In genomic region chr15:103509317-103509716, GRCm38 (mm10) we compare ENCODE assay signal across 38 mouse cellular contexts. TPM values are rescaled to one million over a fixed set of nuclear protein-coding genes. Genes with fewer than 3 reads are reported as not detected.
DNase-seq lines count a peak whose midpoint lies in the region; ATAC-seq and TF ChIP-seq lines count a peak whose summit lies in the region.
"Had no signal": no experiment of that assay in that cellular context is flagged by ENCODE, and none has a peak within 500 bp of the region (broad histone marks: within the 10 kb centered on the region; RNA-seq: fewer than 3 reads in every experiment).

No protein-coding gene starts in this region.

- 69% methylated on average over 3 of the region's 3 CpGs for WGBS in forebrain, embryonic 10.5 days
- WGBS in forebrain, postnatal 0 days = 36% methylated on average over 3 of the region's 3 CpGs
- WGBS in hindbrain, embryonic 15.5 days = 47% methylated on average over 3 of the region's 3 CpGs
- WGBS in hindbrain, embryonic 10.5 days = 65% methylated on average over 3 of the region's 3 CpGs
- WGBS in midbrain, embryonic 16.5 days = 54% methylated on average over 3 of the region's 3 CpGs
- 69% methylated on average over 3 of the region's 3 CpGs for WGBS in kidney, embryonic 15.5 days

- peak overlapping the region; percentile 32; the same call in 1 of the 2 replicates for H3K27ac ChIP-seq in forebrain, embryonic 10.5 days
- H3K27ac ChIP-seq in forebrain, postnatal 0 days (ENCODE audit: low read depth, low read length) = no peak overlapping the region
- peak overlapping the region; percentile 29; the same call in 1 of the 2 replicates for H3K27ac ChIP-seq in hindbrain, embryonic 15.5 days (replicated peaks)
- H3K27ac ChIP-seq in hindbrain, embryonic 10.5 days = no peak overlapping the region
- H3K27ac ChIP-seq in midbrain, embryonic 16.5 days (ENCODE audit: low read length) = peak overlapping the region; percentile 12; the same call in 1 of the 2 replicates
- H3K27ac ChIP-seq in kidney, embryonic 15.5 days = no peak overlapping the region
- H3K27ac ChIP-seq: embryonic facial prominence, embryonic 13.5 days; gastrocnemius, adult 2 months; intestine, embryonic 15.5 days; kidney, postnatal 0 days; limb, embryonic 10.5 days; limb, embryonic 15.5 days; liver, embryonic 13.5 days had no signal

- H3K4me3 ChIP-seq in forebrain, embryonic 10.5 days = no peak overlapping the region
- H3K4me3 ChIP-seq in forebrain, postnatal 0 days (ENCODE audit: low read depth, low read length) = no peak overlapping the region
- no peak overlapping the region for H3K4me3 ChIP-seq in hindbrain, embryonic 15.5 days
- H3K4me3 ChIP-seq in hindbrain, embryonic 10.5 days = no peak overlapping the region
- H3K4me3 ChIP-seq in midbrain, embryonic 16.5 days (ENCODE audit: low read depth, low read length) = no peak overlapping the region
- no peak overlapping the region for H3K4me3 ChIP-seq in kidney, embryonic 15.5 days (replicated peaks)
- H3K4me3 ChIP-seq: embryonic facial prominence, embryonic 13.5 days; gastrocnemius, adult 2 months; intestine, embryonic 15.5 days; limb, embryonic 10.5 days; limb, embryonic 15.5 days; liver, embryonic 13.5 days; megakaryocyte, embryonic 14.5 days had no signal

- H3K27me3 ChIP-seq in forebrain, embryonic 10.5 days (ENCODE audit: poor library complexity, severe bottlenecking) = peaks cover 26% of the 10 kb centered on the region
- H3K27me3 ChIP-seq in forebrain, postnatal 0 days (ENCODE audit: insufficient read depth, low read length) = no peaks in the 10 kb centered on the region
- H3K27me3 ChIP-seq in hindbrain, embryonic 15.5 days = no peaks in the 10 kb centered on the region
- H3K27me3 ChIP-seq in hindbrain, embryonic 10.5 days (ENCODE audit: insufficient read depth, poor library complexity, severe bottlenecking) = peaks cover 16% of the 10 kb centered on the region
- H3K27me3 ChIP-seq in midbrain, embryonic 16.5 days (ENCODE audit: control insufficient read depth, insufficient read depth, low read depth, low read length) = no peaks in the 10 kb centered on the region
- H3K27me3 ChIP-seq in kidney, embryonic 15.5 days = peaks cover 27% of the 10 kb centered on the region

- peaks cover 25% of the 10 kb centered on the region for H3K4me1 ChIP-seq in forebrain, embryonic 10.5 days
- peaks cover 11% of the 10 kb centered on the region for H3K4me1 ChIP-seq in forebrain, postnatal 0 days (ENCODE audit: insufficient read depth)
- H3K4me1 ChIP-seq in hindbrain, embryonic 15.5 days (replicated peaks) = peaks cover 74% of the 10 kb centered on the region
- peaks cover 19% of the 10 kb centered on the region for H3K4me1 ChIP-seq in hindbrain, embryonic 10.5 days (replicated peaks)
- peaks cover 47% of the 10 kb centered on the region for H3K4me1 ChIP-seq in midbrain, embryonic 16.5 days (ENCODE audit: control insufficient read depth, insufficient read depth, low read length)
- H3K4me1 ChIP-seq in kidney, embryonic 15.5 days = peaks cover 7% of the 10 kb centered on the region; the same call in 1 of the 2 replicates

- ATAC-seq in forebrain, postnatal 0 days = no peak
- ATAC-seq in hindbrain, embryonic 15.5 days (ENCODE audit: low FRiP score, low read depth) = no peak
- ATAC-seq in midbrain, embryonic 16.5 days = no peak
- ATAC-seq in kidney, embryonic 15.5 days (replicated peaks; ENCODE audit: low FRiP score) = no peak
- ATAC-seq: intestine, embryonic 15.5 days; lung, postnatal 0 days; Patski had no signal

- H3K9ac ChIP-seq in forebrain, postnatal 0 days = no peak overlapping the region
- H3K9ac ChIP-seq in hindbrain, embryonic 15.5 days = no peak overlapping the region
- H3K9ac ChIP-seq in midbrain, embryonic 16.5 days (ENCODE audit: low read depth, low read length) = no peak overlapping the region
- no peak overlapping the region for H3K9ac ChIP-seq in kidney, embryonic 15.5 days
- H3K9ac ChIP-seq: embryonic facial prominence, embryonic 13.5 days; intestine, embryonic 15.5 days; limb, embryonic 15.5 days; liver, embryonic 13.5 days had no signal

- H3K36me3 ChIP-seq in forebrain, embryonic 10.5 days (replicated peaks) = no peaks in the 10 kb centered on the region
- H3K36me3 ChIP-seq in forebrain, postnatal 0 days (ENCODE audit: insufficient read depth) = no peaks in the 10 kb centered on the region
- H3K36me3 ChIP-seq in hindbrain, embryonic 15.5 days = no peaks in the 10 kb centered on the region
- H3K36me3 ChIP-seq in hindbrain, embryonic 10.5 days = no peaks in the 10 kb centered on the region
- H3K36me3 ChIP-seq in midbrain, embryonic 16.5 days (ENCODE audit: control insufficient read depth, insufficient read depth, low read length) = no peaks in the 10 kb centered on the region
- H3K36me3 ChIP-seq in kidney, embryonic 15.5 days = no peaks in the 10 kb centered on the region
- H3K36me3 ChIP-seq: embryonic facial prominence, embryonic 13.5 days; G1E; intestine, embryonic 15.5 days; limb, embryonic 10.5 days; limb, embryonic 15.5 days; liver, embryonic 13.5 days had no signal

- no peak for TF ChIP-seq CTCF in forebrain, postnatal 0 days (IDR thresholded peaks at IDR 0.05; ENCODE audit: low read depth)

- no peaks in the 10 kb centered on the region for H3K9me3 ChIP-seq in forebrain, embryonic 10.5 days
- H3K9me3 ChIP-seq in forebrain, postnatal 0 days (ENCODE audit: low read length) = no peaks in the 10 kb centered on the region
- H3K9me3 ChIP-seq in hindbrain, embryonic 15.5 days = no peaks in the 10 kb centered on the region
- H3K9me3 ChIP-seq in hindbrain, embryonic 10.5 days = no peaks in the 10 kb centered on the region
- H3K9me3 ChIP-seq in midbrain, embryonic 16.5 days (replicated peaks; ENCODE audit: control insufficient read depth, low read length, poor library complexity, severe bottlenecking) = no peaks in the 10 kb centered on the region
- no peaks in the 10 kb centered on the region for H3K9me3 ChIP-seq in kidney, embryonic 15.5 days (replicated peaks)
- H3K9me3 ChIP-seq: embryonic facial prominence, embryonic 13.5 days; G1E; intestine, embryonic 15.5 days; limb, embryonic 10.5 days; limb, embryonic 15.5 days; liver, embryonic 13.5 days; megakaryocyte, embryonic 14.5 days had no signal

- DNase-seq in forebrain, embryonic 10.5 days (ENCODE audit: extremely low spot score, low spot score) = no peak
- no peak for DNase-seq in forebrain, postnatal 0 days
- no peak for DNase-seq in hindbrain, embryonic 10.5 days (ENCODE audit: low spot score)
- peak; percentile 53 for DNase-seq in NIH3T3 (ENCODE audit: low read depth)
- DNase-seq in spleen, adult 12 weeks (ENCODE audit: low spot score) = no peak
- DNase-seq: adrenal gland, postnatal 14 days; cerebellum, adult 11-12 months; gastrocnemius, adult 2 months; gastrocnemius, postnatal 36 days; heart, adult 18-20 months; kidney, adult 2 months; kidney, postnatal 4 days; liver, embryonic 13.5 days; lung, adult 18-20 months; lung, postnatal 4 days; right cerebral cortex, adult 18-20 months; thymus, adult 2 months; thymus, postnatal 36 days had no signal

- H3K4me2 ChIP-seq in forebrain, postnatal 0 days (ENCODE audit: low read depth) = no peak overlapping the region
- no peak overlapping the region for H3K4me2 ChIP-seq in hindbrain, embryonic 15.5 days
- H3K4me2 ChIP-seq in midbrain, embryonic 16.5 days (ENCODE audit: low read length) = no peak overlapping the region
- no peak overlapping the region for H3K4me2 ChIP-seq in kidney, embryonic 15.5 days
- H3K4me2 ChIP-seq: embryonic facial prominence, embryonic 13.5 days; heart, embryonic 11.5 days; intestine, embryonic 15.5 days; limb, embryonic 15.5 days; liver, embryonic 13.5 days had no signal

RNA-seq across cellular contexts. Expression of gene Pde1b, which starts 6.5 kb away (rescaled TPM):
- 19.1 and 19.6 TPM in 2 replicates for polyA plus RNA-seq in forebrain, embryonic 10.5 days (2016; fragmentation: Nextera tagmentation; extraction: Ambion mirVana)
- 78.8 and 79.0 TPM in 2 replicates for total RNA-seq in forebrain, postnatal 0 days (2014; rRNA removed)
- 43.4 and 54.1 TPM in 2 replicates for polyA plus RNA-seq in forebrain, postnatal 0 days (2015; fragmentation: Nextera tagmentation; extraction: Ambion mirVana)
- 79.4 and 94.9 TPM in 2 replicates for polyA plus RNA-seq in hindbrain, embryonic 15.5 days (2015; fragmentation: Nextera tagmentation; extraction: Ambion mirVana)
- polyA plus RNA-seq in hindbrain, embryonic 10.5 days (2016; fragmentation: Nextera tagmentation; extraction: Ambion mirVana) = 26.8 and 44.9 TPM in 2 replicates
- polyA plus RNA-seq in midbrain, embryonic 16.5 days (2015; fragmentation: Nextera tagmentation; extraction: Ambion mirVana) = 77.7 and 91.9 TPM in 2 replicates
- 4.3 and 4.8 TPM in 2 replicates for polyA plus RNA-seq in kidney, embryonic 15.5 days (2015; fragmentation: Nextera tagmentation; extraction: Ambion mirVana)

RNA-seq across cellular contexts. Expression of gene Ppp1r1a, which starts 28.5 kb away (rescaled TPM):
- polyA plus RNA-seq in forebrain, embryonic 10.5 days (2016; fragmentation: Nextera tagmentation; extraction: Ambion mirVana) = 34.4 and 36.0 TPM in 2 replicates
- 109 and 128 TPM in 2 replicates for total RNA-seq in forebrain, postnatal 0 days (2014; rRNA removed)
- polyA plus RNA-seq in forebrain, postnatal 0 days (2015; fragmentation: Nextera tagmentation; extraction: Ambion mirVana) = 206 and 236 TPM in 2 replicates
- polyA plus RNA-seq in hindbrain, embryonic 15.5 days (2015; fragmentation: Nextera tagmentation; extraction: Ambion mirVana) = 138 and 148 TPM in 2 replicates
- polyA plus RNA-seq in hindbrain, embryonic 10.5 days (2016; fragmentation: Nextera tagmentation; extraction: Ambion mirVana) = 37.7 and 56.5 TPM in 2 replicates
- polyA plus RNA-seq in midbrain, embryonic 16.5 days (2015; fragmentation: Nextera tagmentation; extraction: Ambion mirVana) = 147 and 160 TPM in 2 replicates
- 18.9 and 21.5 TPM in 2 replicates for polyA plus RNA-seq in kidney, embryonic 15.5 days (2015; fragmentation: Nextera tagmentation; extraction: Ambion mirVana)
- total RNA-seq: common myeloid progenitor, adult 5-6 weeks; G1E; hematopoietic stem cell, adult 5-6 weeks; monocyte, adult 5-6 weeks had no signal
- polyA plus RNA-seq: G1E had no signal

RNA-seq across cellular contexts. Expression of gene Glycam1, which starts 55.6 kb away (rescaled TPM):
- polyA plus RNA-seq in forebrain, embryonic 10.5 days (2016; fragmentation: Nextera tagmentation; extraction: Ambion mirVana) = not detected in 2 replicates
- not detected in 2 replicates for total RNA-seq in forebrain, postnatal 0 days (2014; rRNA removed)
- 0.24 TPM in 1 of 2 replicates, not detected in the other for polyA plus RNA-seq in forebrain, postnatal 0 days (2015; fragmentation: Nextera tagmentation; extraction: Ambion mirVana)
- polyA plus RNA-seq in hindbrain, embryonic 15.5 days (2015; fragmentation: Nextera tagmentation; extraction: Ambion mirVana) = not detected in 2 replicates
- polyA plus RNA-seq in hindbrain, embryonic 10.5 days (2016; fragmentation: Nextera tagmentation; extraction: Ambion mirVana) = not detected in 2 replicates
- polyA plus RNA-seq in midbrain, embryonic 16.5 days (2015; fragmentation: Nextera tagmentation; extraction: Ambion mirVana) = not detected in 2 replicates
- polyA plus RNA-seq in kidney, embryonic 15.5 days (2015; fragmentation: Nextera tagmentation; extraction: Ambion mirVana) = not detected in 2 replicates
- total RNA-seq: adrenal gland, postnatal 14 days; common myeloid progenitor, adult 5-6 weeks; G1E; gastrocnemius, adult 2 months; gastrocnemius, postnatal 36 days; hematopoietic stem cell, adult 5-6 weeks; left cerebral cortex, postnatal 10 days; monocyte, adult 5-6 weeks had no signal
- polyA plus RNA-seq: embryonic facial prominence, embryonic 13.5 days; forebrain, embryonic 11.5 days; G1E; heart, embryonic 11.5 days; heart, embryonic 16.5 days; intestine, embryonic 15.5 days; kidney, postnatal 0 days; limb, embryonic 10.5 days; limb, embryonic 15.5 days; liver, embryonic 13.5 days; lung, postnatal 0 days; Patski; spleen, adult 2 months; thymus, adult 2 months had no signal

RNA-seq across cellular contexts. Expression of gene Nckap1l, which starts 55.7 kb away (rescaled TPM):
- polyA plus RNA-seq in forebrain, embryonic 10.5 days (2016; fragmentation: Nextera tagmentation; extraction: Ambion mirVana) = 1.2 and 1.3 TPM in 2 replicates
- 3.2 and 4.5 TPM in 2 replicates for total RNA-seq in forebrain, postnatal 0 days (2014; rRNA removed)
- 1.6 and 1.7 TPM in 2 replicates for polyA plus RNA-seq in forebrain, postnatal 0 days (2015; fragmentation: Nextera tagmentation; extraction: Ambion mirVana)
- polyA plus RNA-seq in hindbrain, embryonic 15.5 days (2015; fragmentation: Nextera tagmentation; extraction: Ambion mirVana) = 1.9 and 2.0 TPM in 2 replicates
- polyA plus RNA-seq in hindbrain, embryonic 10.5 days (2016; fragmentation: Nextera tagmentation; extraction: Ambion mirVana) = 1.9 and 2.7 TPM in 2 replicates
- 1.5 and 1.6 TPM in 2 replicates for polyA plus RNA-seq in midbrain, embryonic 16.5 days (2015; fragmentation: Nextera tagmentation; extraction: Ambion mirVana)
- 1.7 and 1.9 TPM in 2 replicates for polyA plus RNA-seq in kidney, embryonic 15.5 days (2015; fragmentation: Nextera tagmentation; extraction: Ambion mirVana)

Comparison
In these comparisons a context has a peak if more than half of its experiments do, and no peak if none do; other contexts are left out.
1. H3K27ac ChIP-seq: peak in forebrain, embryonic 10.5 days (single experiment), hindbrain, embryonic 15.5 days (single experiment) and midbrain, embryonic 16.5 days (single experiment); none in forebrain, postnatal 0 days (single experiment), hindbrain, embryonic 10.5 days (single experiment) and kidney, embryonic 15.5 days (single experiment).